Mouse (Mus musculus): ENCODE data around the gene Cd80. TPM values are rescaled to one million over a fixed set of nuclear protein-coding genes. Genes with fewer than 3 reads are reported as not detected.

Cd80 gene
- total and polyA plus RNA-seq, 3 experiments: 39.5 to 57.8 (median 46.2) TPM

GRCm38 (mm10) chr16:38463305-38463704 lies 7.9 kb downstream of the Cd80 start:
- TF ChIP-seq RCOR1 (conservative IDR thresholded peaks at IDR 0.05; ENCODE audit: low read depth, low read length) (0 out of 2 replicates have a peak, but pooled peaks have one; percentile 48), TCF12 (IDR thresholded peaks at IDR 0.05; ENCODE audit: low read depth, low read length) (peak; percentile 42; the same call in 1 of the 2 replicates), BHLHE40 (IDR thresholded peaks at IDR 0.05; ENCODE audit: low read depth, low read length) (no peak), ZMIZ1 (IDR thresholded peaks at IDR 0.05; ENCODE audit: low read depth, low read length) (0 out of 2 replicates have a peak, but pooled peaks have one; percentile 30), JUND (conservative IDR thresholded peaks at IDR 0.05; ENCODE audit: low read depth, low read length) (0 out of 2 replicates have a peak, but pooled peaks have one; percentile 6), RAD21 (IDR thresholded peaks at IDR 0.05; ENCODE audit: low read depth, low read length) (no peak), IRF4 (IDR thresholded peaks at IDR 0.05; ENCODE audit: low read depth, low read length) (no peak), MXI1 (IDR thresholded peaks at IDR 0.05; ENCODE audit: low read depth, low read length) (peak; percentile 65; the same call in 1 of the 2 replicates), CTCF (conservative IDR thresholded peaks at IDR 0.05 in 1 of 2, IDR thresholded peaks at IDR 0.05 in 1 of 2; ENCODE audit: low read depth in 2 of 2, low read length in 2 of 2) (no peak), MEF2A (IDR thresholded peaks at IDR 0.05; ENCODE audit: borderline replicate concordance, low read depth, low read length) (0 out of 2 replicates have a peak, but pooled peaks have one; percentile 10), JUN (IDR thresholded peaks at IDR 0.05; ENCODE audit: insufficient read depth, low read depth, low read length) (no peak), MAFK (IDR thresholded peaks at IDR 0.05; ENCODE audit: insufficient replicate concordance, low read length) (no peak), CHD1 (IDR thresholded peaks at IDR 0.05; ENCODE audit: low read depth, low read length) (peak; percentile 88), SIN3A (IDR thresholded peaks at IDR 0.05; ENCODE audit: low read length) (peak; percentile 51; the same call in 1 of the 2 replicates)
- in situ Hi-C loops (cut with MboI; ENCODE audit: low pct_ligation_motif_present, low pct_unique_long_range_greater_than_20kb, low sequenced_read_pairs): loop anchor here (5.0 kb wide), 1 partner anchor 116 kb away; the partner anchor contains the start of genes Cox17 and Gm21987
- Histone ChIP-seq H3K9ac (ENCODE audit: insufficient read depth, low read depth) (peak overlapping the region; percentile 97; the same call in 1 of the 2 replicates), H3K9me3 (replicated peaks; ENCODE audit: low read length) (no peaks in the 10 kb centered on the region), H3K4me1 (ENCODE audit: control insufficient read depth in 1 of 2, insufficient read depth in 2 of 2) (peaks cover 15 to 62% of the 10 kb centered on the region in 2 experiments), H3K4me2 (ENCODE audit: insufficient read depth, low read depth, poor library complexity, severe bottlenecking) (peak overlapping the region; percentile 92), H3K27ac (ENCODE audit: insufficient read depth, low read depth) (peak overlapping the region; percentile 87), H3K4me3 (replicated peaks in 1 of 3; ENCODE audit: low read depth in 2 of 3, low read length in 2 of 3, poor library complexity in 1 of 3) (peak overlapping the region in 2 of 3 experiments; percentile 83 to 98), H3K27me3 (replicated peaks) (no peaks in the 10 kb centered on the region), H3K36me3 (replicated peaks in 1 of 2; ENCODE audit: control insufficient read depth in 1 of 2, insufficient read depth in 1 of 2, low read length in 1 of 2) (peaks cover 33 to 67% of the 10 kb centered on the region in 2 experiments), H3K79me2 (replicated peaks; ENCODE audit: control insufficient read depth, extremely low read depth, insufficient read depth, poor library complexity, severe bottlenecking) (peaks cover 99% of the 10 kb centered on the region)
- dilution Hi-C loops (cut with MboI; ENCODE audit: extremely low pct_ligation_motif_present, extremely low pct_unique_long_range_greater_than_20kb, low sequenced_read_pairs): no loop called here
- no peak for DNase-seq (ENCODE audit: extremely low read depth)

- Histone ChIP-seq H3K9ac (ENCODE audit: insufficient read depth, low read depth) (peak overlapping the region; percentile 11; the same call in 1 of the 2 replicates), H3K27me3 (replicated peaks) (no peaks in the 10 kb centered on the region), H3K4me2 (ENCODE audit: insufficient read depth, low read depth, poor library complexity, severe bottlenecking) (peak overlapping the region; percentile 39), H3K4me1 (ENCODE audit: control insufficient read depth in 1 of 2, insufficient read depth in 2 of 2) (peaks cover 26 to 88% of the 10 kb centered on the region in 2 experiments), H3K27ac (ENCODE audit: insufficient read depth, low read depth) (peak overlapping the region; percentile 59), H3K79me2 (replicated peaks; ENCODE audit: control insufficient read depth, extremely low read depth, insufficient read depth, poor library complexity, severe bottlenecking) (peaks cover 100% of the 10 kb centered on the region), H3K9me3 (replicated peaks; ENCODE audit: low read length) (no peaks in the 10 kb centered on the region), H3K4me3 (replicated peaks in 1 of 3; ENCODE audit: low read depth in 2 of 3, low read length in 2 of 3, poor library complexity in 1 of 3) (no peak overlapping the region), H3K36me3 (replicated peaks in 1 of 2; ENCODE audit: control insufficient read depth in 1 of 2, insufficient read depth in 1 of 2, low read length in 1 of 2) (peaks cover 52 to 88% of the 10 kb centered on the region in 2 experiments)
- no peak for DNase-seq (ENCODE audit: extremely low read depth)
- TF ChIP-seq TCF12 (IDR thresholded peaks at IDR 0.05; ENCODE audit: low read depth, low read length) (0 out of 2 replicates have a peak, but pooled peaks have one; percentile 22), CTCF (conservative IDR thresholded peaks at IDR 0.05 in 1 of 2, IDR thresholded peaks at IDR 0.05 in 1 of 2; ENCODE audit: low read depth in 2 of 2, low read length in 2 of 2) (no peak), RAD21 (IDR thresholded peaks at IDR 0.05; ENCODE audit: low read depth, low read length) (no peak), MEF2A (IDR thresholded peaks at IDR 0.05; ENCODE audit: borderline replicate concordance, low read depth, low read length) (0 out of 2 replicates have a peak, but pooled peaks have one; percentile 49), MXI1 (IDR thresholded peaks at IDR 0.05; ENCODE audit: low read depth, low read length) (no peak), HCFC1 (IDR thresholded peaks at IDR 0.05; ENCODE audit: low read depth, low read length) (no peak)
- in situ Hi-C loops (cut with MboI; ENCODE audit: low pct_ligation_motif_present, low pct_unique_long_range_greater_than_20kb, low sequenced_read_pairs): no loop called here
- dilution Hi-C loops (cut with MboI; ENCODE audit: extremely low pct_ligation_motif_present, extremely low pct_unique_long_range_greater_than_20kb, low sequenced_read_pairs): no loop called here
Observed at GRCm38 (mm10) chr16:38466089-38466488, 10.7 kb downstream of the Cd80 start.
